Mouse (Mus musculus) G1E (cell line): ENCODE measurements around the gene Emilin3.

Source experiments
- CTCF ChIP-seq: IDR thresholded peaks from 2 replicates; pipeline ENCODE4 v1.5.1; 2012; ENCODE audit warnings: low read depth, low read length, inconsistent platforms, mixed read lengths
- GATA2 ChIP-seq: IDR thresholded peaks from 2 replicates; pipeline ENCODE4 v1.6.1; 2012; ENCODE audit warnings: low read depth, low read length, inconsistent platforms, borderline replicate concordance
- POLR2AphosphoS5 ChIP-seq: IDR thresholded peaks from 2 replicates; pipeline ENCODE4 v1.6.1; 2012; ENCODE audit warnings: low read depth, low read length, inconsistent platforms; ENCODE audit not compliant: insufficient replicate concordance
- TAL1 ChIP-seq: conservative IDR thresholded peaks from 2 replicates; pipeline ENCODE4 v1.6.1; 2012; ENCODE audit warnings: low read depth, low read length, inconsistent platforms, mixed read lengths

DNA sequence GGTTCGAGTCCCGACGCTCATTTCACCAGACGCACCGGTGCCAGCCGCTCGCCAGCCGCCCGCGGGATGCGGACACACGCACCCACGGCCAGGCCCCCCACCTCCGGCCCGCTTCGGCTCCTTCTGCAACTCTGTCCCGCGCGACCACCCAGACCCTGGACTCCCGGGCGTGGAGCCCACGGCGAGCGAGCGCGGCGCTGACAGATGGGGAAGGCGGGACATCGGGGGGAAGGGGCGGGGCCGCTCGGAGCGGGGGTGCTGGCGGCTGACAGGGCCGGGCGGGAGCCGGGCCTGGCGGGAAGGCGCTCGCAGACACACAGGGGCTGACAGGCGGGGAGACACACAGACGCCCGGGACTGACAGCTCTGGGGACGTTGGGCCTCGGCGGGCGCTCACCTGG, 39.7 kb downstream of the Emilin3 start:
- TF ChIP-seq GATA2 (no peak), CTCF (no peak), TAL1 (no peak), POLR2AphosphoS5 (no peak)
